Mouse (Mus musculus) thymus, adult 2 months (tissue): ENCODE measurements around the gene Spag4.

Experiments
- CTCF ChIP-seq: fragments of 200-500 bp; IDR thresholded peaks from 2 replicates; pipeline ENCODE4 v1.5.1; 2012; ENCODE audit warnings: mild to moderate bottlenecking, control low read depth, low read length, moderate library complexity, borderline replicate concordance; ENCODE audit not compliant: control insufficient read depth, poor library complexity, insufficient read depth; ENCODE audit errors: extremely low read depth
- POLR2A ChIP-seq: fragments of 200-500 bp; IDR thresholded peaks from 2 replicates; pipeline ENCODE4 v1.6.1; 2012; ENCODE audit warnings: mild to moderate bottlenecking, low read length, control low read depth, moderate library complexity; ENCODE audit not compliant: control insufficient read depth, poor library complexity, insufficient read depth; ENCODE audit errors: extremely low read depth

DNA sequence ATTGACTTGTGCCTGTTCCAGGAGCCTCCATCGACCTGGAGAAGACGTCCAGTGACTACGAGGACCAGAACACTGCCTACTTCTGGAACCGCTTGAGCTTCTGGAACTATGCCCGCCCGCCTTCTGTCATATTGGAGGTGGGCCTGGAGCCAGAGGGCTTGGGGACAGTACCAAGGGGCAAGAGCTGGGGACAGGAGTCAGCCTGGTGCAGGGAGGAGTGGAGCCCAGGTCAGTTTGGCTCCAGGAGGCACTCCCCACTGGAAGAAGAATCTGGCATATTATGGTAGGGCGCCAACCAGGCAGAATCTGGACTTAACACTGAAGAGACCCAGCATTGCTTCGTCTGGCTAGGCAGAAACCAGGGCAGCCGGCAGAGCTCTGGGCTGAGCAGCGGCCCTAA is 2.9 kb downstream of the Spag4 start:
- TF ChIP-seq CTCF: no peak
- no peak for TF ChIP-seq POLR2A
